Mouse (Mus musculus): ENCODE data around the gene Nme3. TPM values are rescaled to one million over a fixed set of nuclear protein-coding genes. Genes with fewer than 3 reads are reported as not detected.

The Nme3 gene
- polyA plus RNA-seq, 1 experiment, result 64.4 TPM

GRCm38 (mm10) chr17:24881738-24882440, 14.4 kb upstream of the Nme3 start:
- no peak for DNase-seq (ENCODE audit: low spot score)

- DNase-seq (ENCODE audit: low spot score), result no peak
These were observed 11.9 kb upstream of the Nme3 start for GRCm38 (mm10) chr17:24884391-24884790.

DNA sequence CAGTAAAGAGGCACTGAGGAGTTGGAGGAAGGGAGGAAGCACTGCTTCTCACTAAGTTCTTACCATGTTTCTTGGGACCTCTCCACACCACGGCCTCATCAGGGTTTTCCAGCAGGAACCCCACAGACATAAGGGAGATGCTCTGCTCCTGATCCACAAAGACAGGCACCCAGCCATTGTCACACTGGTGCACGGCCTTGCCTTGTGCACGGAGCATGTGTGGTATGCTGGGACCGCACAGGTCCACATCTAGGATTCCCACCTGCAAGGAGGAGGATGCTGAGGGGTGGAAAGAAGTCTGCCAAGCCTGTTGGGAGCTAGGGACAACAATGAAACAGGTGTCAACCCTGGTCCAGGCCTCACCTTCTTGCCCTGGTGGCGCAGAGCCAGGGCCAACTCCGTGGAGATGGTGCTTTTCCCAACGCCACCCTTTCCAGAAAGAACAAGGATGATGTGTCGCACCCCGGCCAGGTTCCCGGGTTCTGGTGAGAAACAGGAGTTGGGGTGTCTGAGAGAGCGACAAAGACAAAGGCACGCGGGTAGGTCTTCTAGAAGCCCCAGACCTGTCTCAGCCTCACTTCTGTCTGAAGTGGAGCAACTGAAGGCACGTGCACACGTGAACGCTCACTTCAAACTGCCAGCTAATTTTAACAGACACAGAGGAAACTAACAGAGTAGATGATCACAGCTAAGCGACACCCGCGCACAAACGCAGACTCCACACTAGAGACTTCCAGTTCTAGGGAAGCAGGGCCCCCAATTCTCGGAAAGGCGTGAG, 10.8 kb upstream of the Nme3 start:
- DNase-seq (ENCODE audit: low spot score), result no peak

DNA sequence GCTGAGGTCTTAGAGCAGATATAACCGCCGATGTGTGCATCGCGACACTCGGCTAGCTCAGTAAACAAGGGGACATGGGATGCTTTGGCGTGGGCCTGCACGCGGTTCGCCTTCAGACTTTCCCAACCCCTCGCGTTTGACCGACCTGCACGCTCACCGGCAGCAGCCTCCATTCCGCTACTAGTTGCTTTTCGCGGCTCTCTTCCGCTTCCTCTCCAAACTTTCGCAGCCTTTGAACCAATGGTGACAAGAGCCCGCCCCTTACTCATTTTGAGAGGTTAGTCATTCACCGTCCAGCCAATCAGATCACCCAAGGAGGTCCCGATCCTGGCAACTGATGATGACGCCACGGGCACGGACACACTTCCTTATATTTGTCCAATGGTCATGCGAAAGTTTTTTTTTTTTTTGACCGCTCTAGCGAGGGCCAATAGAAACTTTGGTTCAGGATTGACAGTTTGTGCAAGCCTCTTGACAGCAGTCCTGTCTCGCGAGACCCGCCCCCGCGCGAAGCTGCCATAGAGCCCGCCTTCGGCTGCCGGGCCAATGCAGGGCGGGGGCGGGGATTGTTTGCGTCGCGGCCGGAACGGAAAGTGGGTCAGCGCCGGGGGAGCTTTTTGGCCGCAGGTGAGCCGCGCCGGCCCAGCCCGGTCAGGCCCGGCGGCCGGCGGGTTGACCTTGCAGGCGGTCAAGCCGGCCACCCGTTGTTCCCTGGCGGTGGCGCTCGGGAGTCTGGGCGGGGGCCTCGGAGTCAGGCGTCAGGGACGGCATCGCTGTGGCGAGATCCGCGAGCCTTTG, 10.0 kb upstream of the Nme3 start, which contains the start of the genes Nubp2 and Spsb3:
TSS of gene Nubp2 (minus strand) at position 216 of the 798 bp plus-strand sequence.
TSS of gene Spsb3 (plus strand) at position 510 of the 798 bp plus-strand sequence.
- DNase-seq (ENCODE audit: low spot score), result peak; percentile 91

GRCm38 (mm10) chr17:24886932-24887271, 9.4 kb upstream of the Nme3 start:
- DNase-seq (ENCODE audit: low spot score), result no peak

- no peak for DNase-seq (ENCODE audit: low spot score)
These were observed 8.8 kb upstream of the Nme3 start for GRCm38 (mm10) chr17:24887291-24888080.

- no peak for DNase-seq (ENCODE audit: low spot score)
These were observed 7.4 kb upstream of the Nme3 start for GRCm38 (mm10) chr17:24888862-24889261.

GRCm38 (mm10) chr17:24890151-24891092, 5.9 kb upstream of the Nme3 start:
- no peak for DNase-seq (ENCODE audit: low spot score)

- DNase-seq (ENCODE audit: low spot score), result no peak
These were observed 5.0 kb upstream of the Nme3 start for GRCm38 (mm10) chr17:24891321-24891720.

DNA sequence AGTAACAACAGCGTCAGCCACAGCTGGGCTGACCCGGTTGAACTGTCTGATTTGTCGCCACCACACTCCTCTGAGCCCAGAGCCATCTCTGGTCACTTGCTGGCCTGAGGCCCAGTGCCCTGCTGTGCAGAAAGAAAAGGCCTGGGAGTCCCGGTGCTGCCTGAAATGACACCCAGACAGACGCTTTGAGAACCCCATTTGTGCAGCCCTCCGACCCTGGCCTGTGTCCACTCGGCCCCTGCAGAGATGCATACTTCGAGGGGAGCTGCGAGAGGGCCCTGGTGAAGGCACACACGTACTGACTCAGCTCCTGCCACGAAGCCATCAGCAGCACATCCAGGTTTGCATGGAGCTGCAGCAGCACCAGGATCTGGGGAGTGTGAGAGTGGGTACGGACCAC, 3.5 kb upstream of the Nme3 start:
- no peak for DNase-seq (ENCODE audit: low spot score)

GRCm38 (mm10) chr17:24893276-24893675, 3.0 kb upstream of the Nme3 start:
- DNase-seq (ENCODE audit: low spot score), result no peak

- no peak for DNase-seq (ENCODE audit: low spot score)
These were observed 2.0 kb upstream of the Nme3 start for GRCm38 (mm10) chr17:24894061-24894994.

DNA sequence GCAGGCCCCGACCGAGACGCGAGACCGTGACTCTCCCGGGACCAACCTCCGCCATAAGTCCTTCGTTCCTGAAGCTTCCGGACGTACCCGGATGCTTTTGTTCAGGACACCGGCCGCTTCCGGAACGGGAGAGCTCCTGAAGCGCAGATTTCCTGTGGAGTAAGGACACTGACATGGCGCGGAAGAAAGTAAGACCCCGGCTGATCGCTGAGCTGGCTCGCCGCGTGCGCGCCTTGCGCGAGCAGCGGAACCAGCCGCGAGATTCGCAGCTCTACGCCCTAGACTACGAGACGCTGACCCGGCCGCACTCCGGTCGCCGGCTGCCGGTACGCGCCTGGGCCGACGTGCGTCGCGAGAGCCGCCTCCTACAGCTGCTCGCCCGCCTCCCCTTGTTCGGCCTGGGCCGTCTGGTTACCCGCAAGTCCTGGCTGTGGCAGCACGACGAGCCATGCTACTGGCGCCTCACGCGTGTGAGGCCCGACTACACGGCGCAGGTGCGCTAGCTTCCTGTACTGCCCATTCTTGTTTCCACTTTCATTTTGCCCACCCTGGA, 1.2 kb upstream of the Nme3 start, which contains the start of the genes Eme2 and Mrps34:
TSS of gene Eme2 (minus strand) at position 93 of the 553 bp plus-strand sequence.
TSS of gene Mrps34 (plus strand) at position 122 of the 553 bp plus-strand sequence.
- DNase-seq (ENCODE audit: low spot score), result peak; percentile 73

DNA sequence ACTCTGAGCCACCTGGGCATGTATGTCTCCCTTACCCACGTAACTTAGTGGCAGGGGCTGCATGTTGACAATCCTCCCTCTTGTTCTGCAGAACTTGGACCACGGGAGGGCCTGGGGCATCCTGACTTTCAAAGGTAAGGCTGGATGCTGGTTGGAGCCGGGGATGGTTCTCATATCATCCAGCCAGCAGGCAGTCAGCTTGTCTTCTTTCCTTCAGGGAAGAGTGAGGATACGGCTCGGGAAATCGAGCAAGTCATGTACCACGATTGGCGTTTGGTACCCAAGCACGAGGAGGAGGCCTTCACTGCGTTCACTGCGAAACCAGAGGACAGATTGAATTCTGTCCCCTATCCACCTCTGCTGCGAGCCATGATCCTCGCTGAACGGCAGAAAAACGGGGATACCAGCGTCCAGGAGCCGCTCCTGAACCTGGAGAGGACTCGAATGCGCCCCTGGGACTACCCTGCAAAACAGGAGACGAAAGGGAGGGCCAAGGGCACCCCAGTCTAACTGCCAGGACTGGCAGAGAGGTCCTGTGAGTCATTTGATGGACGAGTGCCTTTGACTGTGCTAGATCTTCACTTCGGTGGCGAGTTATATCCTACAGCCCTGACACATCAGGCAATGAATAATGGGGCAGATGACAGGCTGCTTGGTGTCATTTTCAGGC, 594 bp upstream of the Nme3 start:
- no peak for DNase-seq (ENCODE audit: low spot score)

GRCm38 (mm10) chr17:24896993-24897269, 631 bp downstream of the Nme3 start:
- DNase-seq (ENCODE audit: low spot score), result no peak

GRCm38 (mm10) chr17:24897600-24897999, 1.3 kb downstream of the Nme3 start:
- no peak for DNase-seq (ENCODE audit: low spot score)

DNA sequence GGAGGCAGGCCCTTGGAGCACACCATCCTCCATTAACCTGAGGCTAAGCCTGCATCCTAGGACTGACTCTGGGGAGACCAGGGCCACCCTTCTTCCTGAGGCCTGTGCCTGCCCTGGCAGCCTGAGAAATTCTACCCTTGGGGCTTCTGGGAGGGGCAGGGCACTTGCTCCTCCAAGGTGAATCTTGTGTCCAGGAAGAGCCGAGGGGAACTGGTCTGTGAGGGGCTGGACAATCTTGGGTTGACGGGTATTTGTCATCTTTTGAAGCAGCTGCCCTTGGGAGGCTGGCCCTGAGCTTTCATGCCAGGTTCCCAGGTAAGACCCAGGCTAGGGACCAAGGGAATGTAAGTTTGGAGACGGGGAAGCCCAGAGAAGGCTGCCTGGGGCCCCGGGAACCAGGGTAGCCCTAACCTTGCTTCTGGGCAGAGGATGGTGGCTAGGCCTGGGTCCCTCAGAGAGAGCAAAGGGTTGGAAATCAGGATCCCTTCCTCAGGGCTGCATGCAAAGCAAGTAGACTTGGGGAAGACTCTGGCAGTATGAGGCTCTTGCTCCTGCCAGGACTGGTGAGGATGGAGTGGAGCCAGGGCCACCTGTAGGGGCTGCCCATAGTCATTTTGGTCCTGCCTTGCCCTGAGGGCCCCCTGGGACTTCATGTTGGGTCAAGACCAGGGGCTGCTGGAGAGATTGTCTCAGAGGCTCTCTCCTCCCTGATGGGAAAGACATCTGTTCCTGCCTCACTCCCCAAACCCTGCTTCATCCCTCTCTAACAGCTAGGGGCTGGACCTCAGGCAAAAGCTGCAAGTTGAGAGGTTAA, 1.9 kb downstream of the Nme3 start:
- DNase-seq (ENCODE audit: low spot score), result no peak

DNA sequence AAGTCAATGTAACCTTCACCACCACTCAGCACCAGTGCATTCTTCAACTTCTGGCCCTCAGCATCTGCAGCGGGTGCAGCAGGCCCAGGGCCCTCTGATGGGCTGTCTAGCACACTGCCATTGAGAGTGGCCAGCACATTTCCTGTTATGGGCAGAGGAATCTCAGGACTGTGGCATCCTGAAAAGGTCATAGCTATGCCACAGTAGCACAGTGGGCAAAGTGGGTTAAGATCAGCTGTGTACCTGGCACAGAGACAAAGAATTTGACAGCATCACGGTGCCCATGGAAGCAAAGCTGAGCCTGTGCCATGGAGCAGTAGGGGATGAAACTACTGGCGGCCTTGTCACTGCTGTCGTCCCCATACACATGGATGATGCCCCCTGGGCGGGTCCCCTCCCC, 2.9 kb downstream of the Nme3 start:
- DNase-seq (ENCODE audit: low spot score), result no peak
